Mouse (Mus musculus) CH12.LX (cell line): ENCODE measurements at regions not wholly inside any gene's neighbourhood (a gene's known extent, or its start where the extent isn't known, plus 50 kb on each side); places are given as distances from the start of the nearest gene placed in this dataset.

Experiments used
- DNase-seq: peaks from one replicate; pipeline ENCODE4 v3.0.0-alpha.2; 2013; ENCODE audit errors: extremely low read depth
- H3K27ac ChIP-seq: 2 replicates; pipeline ENCODE4 v1.5.1; 2012; ENCODE audit warnings: low read depth, mild to moderate bottlenecking, control low read depth, moderate library complexity; ENCODE audit not compliant: insufficient read depth
- H3K27me3 ChIP-seq: replicated peaks from 2 replicates; pipeline ENCODE3; 2012; ENCODE audit warnings: inconsistent platforms
- H3K36me3 ChIP-seq, 2 experiments: replicated peaks in 1 of 2; 2 replicates each; pipeline versions ENCODE3 to v1.6.1; 2012; ENCODE audit warnings: inconsistent platforms in 1 of 2, low read length in 1 of 2, mild to moderate bottlenecking in 1 of 2, mixed read lengths in 1 of 2, moderate library complexity in 1 of 2; ENCODE audit not compliant: control insufficient read depth in 1 of 2, insufficient read depth in 1 of 2
- H3K4me1 ChIP-seq, 2 experiments: 2 replicates each; pipeline ENCODE4 v1.6.1; 2012; ENCODE audit warnings: inconsistent platforms in 1 of 2, moderate library complexity in 1 of 2; ENCODE audit not compliant: insufficient read depth in 2 of 2, control insufficient read depth in 1 of 2
- H3K4me2 ChIP-seq: 2 replicates; pipeline ENCODE4 v1.6.1; 2012; ENCODE audit warnings: low read depth, mild to moderate bottlenecking, control low read depth; ENCODE audit not compliant: poor library complexity, insufficient read depth, severe bottlenecking
- H3K4me3 ChIP-seq, 3 experiments: fragments of 150-350 bp in 1 of 3; sonication (generic) in 1 of 3; replicated peaks in 1 of 3; 2 replicates each; pipeline versions ENCODE3 to v1.5.1; 2011 to 2012; ENCODE audit warnings: low read depth in 2 of 3, low read length in 2 of 3, mild to moderate bottlenecking in 2 of 3, moderate library complexity in 2 of 3, control low read depth in 1 of 3, improper control_type of control experiment in 1 of 3, inconsistent platforms in 1 of 3, mixed read lengths in 1 of 3; ENCODE audit not compliant: poor library complexity in 1 of 3
- H3K79me2 ChIP-seq: replicated peaks from 2 replicates; pipeline ENCODE4 v1.6.1; 2012; ENCODE audit warnings: mild to moderate bottlenecking, moderate library complexity; ENCODE audit not compliant: control insufficient read depth, poor library complexity, insufficient read depth, severe bottlenecking; ENCODE audit errors: extremely low read depth
- H3K9ac ChIP-seq: 2 replicates; pipeline ENCODE4 v1.6.1; 2012; ENCODE audit warnings: low read depth, mild to moderate bottlenecking, control low read depth, moderate library complexity; ENCODE audit not compliant: insufficient read depth
- H3K9me3 ChIP-seq: replicated peaks from 2 replicates; pipeline ENCODE3; 2012; ENCODE audit warnings: low read length, inconsistent platforms, mixed read lengths
- CHD2 ChIP-seq: IDR thresholded peaks from 2 replicates; pipeline ENCODE4 v1.6.1; 2011; ENCODE audit warnings: low read length, improper control_type of control experiment
- E2F4 ChIP-seq: IDR thresholded peaks from 2 replicates; pipeline ENCODE4 v1.6.1; 2011; ENCODE audit warnings: low read depth, low read length, improper control_type of control experiment; ENCODE audit not compliant: insufficient replicate concordance
- ELF1 ChIP-seq: IDR thresholded peaks from 2 replicates; pipeline ENCODE4 v1.6.1; 2014; ENCODE audit warnings: low read depth, mild to moderate bottlenecking, inconsistent platforms, low read length, improper control_type of control experiment
- EP300 ChIP-seq: IDR thresholded peaks from 2 replicates; pipeline ENCODE4 v1.6.1; 2011; ENCODE audit warnings: low read length, improper control_type of control experiment
- HCFC1 ChIP-seq: IDR thresholded peaks from 2 replicates; pipeline ENCODE4 v1.6.1; 2012; ENCODE audit warnings: low read depth, mild to moderate bottlenecking, inconsistent platforms, low read length, improper control_type of control experiment
- JUN ChIP-seq: IDR thresholded peaks from 2 replicates; pipeline ENCODE4 v1.6.1; 2011; ENCODE audit warnings: low read depth, mild to moderate bottlenecking, low read length, improper control_type of control experiment, moderate library complexity; ENCODE audit not compliant: insufficient read depth
- KAT2A ChIP-seq: IDR thresholded peaks from 2 replicates; pipeline ENCODE4 v1.6.1; 2012; ENCODE audit warnings: low read length, improper control_type of control experiment, inconsistent platforms; ENCODE audit not compliant: insufficient replicate concordance
- MAFK ChIP-seq: IDR thresholded peaks from 2 replicates; pipeline ENCODE4 v1.6.1; 2011; ENCODE audit warnings: low read length, improper control_type of control experiment; ENCODE audit not compliant: insufficient replicate concordance
- NRF1 ChIP-seq: IDR thresholded peaks from 2 replicates; pipeline ENCODE4 v1.6.1; 2014; ENCODE audit warnings: low read depth, mild to moderate bottlenecking, inconsistent platforms, low read length, improper control_type of control experiment, moderate library complexity
- PAX5 ChIP-seq: IDR thresholded peaks from 2 replicates; pipeline ENCODE4 v1.6.1; 2012; ENCODE audit warnings: low read length, inconsistent platforms, mixed read lengths
- POLR2AphosphoS2 ChIP-seq: IDR thresholded peaks from 2 replicates; pipeline ENCODE4 v1.6.1; 2011; ENCODE audit warnings: low read depth, low read length, improper control_type of control experiment
- RCOR1 ChIP-seq: conservative IDR thresholded peaks from 2 replicates; pipeline ENCODE4 v1.6.1; 2012; ENCODE audit warnings: low read depth, mild to moderate bottlenecking, inconsistent platforms, low read length, improper control_type of control experiment
- SIN3A ChIP-seq: IDR thresholded peaks from 2 replicates; pipeline ENCODE4 v1.6.1; 2012; ENCODE audit warnings: low read length, improper control_type of control experiment, inconsistent platforms
- SMC3 ChIP-seq: IDR thresholded peaks from 2 replicates; pipeline ENCODE4 v1.6.1; 2011; ENCODE audit warnings: low read depth, low read length, improper control_type of control experiment
- TCF12 ChIP-seq: IDR thresholded peaks from 2 replicates; pipeline ENCODE4 v1.6.1; 2014; ENCODE audit warnings: low read depth, mild to moderate bottlenecking, inconsistent platforms, low read length, improper control_type of control experiment
- UBTF ChIP-seq: IDR thresholded peaks from 2 replicates; pipeline ENCODE4 v1.6.1; 2012; ENCODE audit warnings: low read depth, mild to moderate bottlenecking, inconsistent platforms, low read length, improper control_type of control experiment, moderate library complexity
- USF1 ChIP-seq: IDR thresholded peaks from 2 replicates; pipeline ENCODE4 v1.6.1; 2014; ENCODE audit warnings: low read depth, mild to moderate bottlenecking, inconsistent platforms, low read length, improper control_type of control experiment
- USF2 ChIP-seq: conservative IDR thresholded peaks from 2 replicates; pipeline ENCODE4 v1.6.1; 2011; ENCODE audit warnings: low read depth, low read length, improper control_type of control experiment
- ZC3H11A ChIP-seq: IDR thresholded peaks from 2 replicates; pipeline ENCODE4 v1.6.1; 2012; ENCODE audit warnings: low read depth, mild to moderate bottlenecking, inconsistent platforms, low read length, improper control_type of control experiment
- ZKSCAN1 ChIP-seq: IDR thresholded peaks from 2 replicates; pipeline ENCODE4 v1.6.1; 2012; ENCODE audit warnings: low read depth, inconsistent platforms, low read length, improper control_type of control experiment, borderline replicate concordance
- ZMIZ1 ChIP-seq: IDR thresholded peaks from 2 replicates; pipeline ENCODE4 v1.6.1; 2012; ENCODE audit warnings: low read depth, mild to moderate bottlenecking, inconsistent platforms, low read length, improper control_type of control experiment
- dilution Hi-C: fragments of 300-500 bp; cut with MboI; formaldehyde crosslinking; loops from 2 replicates; pipeline ENCODE4 v1.14.3; 2020; ENCODE audit warnings: low sequenced_read_pairs; ENCODE audit not compliant: extremely low pct_unique_long_range_greater_than_20kb, extremely low pct_ligation_motif_present
- in situ Hi-C: fragments of 300-500 bp; cut with MboI; formaldehyde crosslinking; loops from 3 replicates; pipeline ENCODE4 v1.14.3; 2019; ENCODE audit warnings: low sequenced_read_pairs, low pct_ligation_motif_present, low pct_unique_long_range_greater_than_20kb, mixed read lengths

DNA sequence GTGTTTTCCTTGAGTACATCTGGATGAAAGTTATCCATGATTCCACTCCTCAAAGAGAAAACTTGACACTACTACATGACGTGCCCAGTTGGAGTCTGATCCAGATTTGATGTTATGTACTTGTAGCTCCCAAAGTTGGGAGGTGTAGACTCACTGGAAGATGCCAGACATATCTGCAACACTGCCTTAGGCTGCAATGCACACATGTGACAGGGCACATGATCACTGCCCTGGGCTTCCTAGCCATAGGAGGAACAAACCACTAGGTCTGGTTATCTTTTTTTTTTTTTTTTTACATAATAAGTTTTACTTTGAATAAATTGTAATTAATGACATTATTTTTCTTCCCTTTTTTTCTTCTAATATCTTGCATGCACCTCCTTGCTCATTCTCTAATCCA lies 185.4 kb downstream of the Fam43a start:
- no peak overlapping the region for H3K27ac ChIP-seq
- in situ Hi-C loops = no loop called here
- H3K4me3 ChIP-seq = no peak overlapping the region
- H3K79me2 ChIP-seq = no peaks in the 10 kb centered on the region
- no peak for DNase-seq
- no peak overlapping the region for H3K9ac ChIP-seq
- H3K27me3 ChIP-seq = no peaks in the 10 kb centered on the region
- no peaks in the 10 kb centered on the region for H3K36me3 ChIP-seq
- no peaks in the 10 kb centered on the region for H3K9me3 ChIP-seq
- dilution Hi-C loops = no loop called here
- no peak for TF ChIP-seq NRF1
- no peak for TF ChIP-seq EP300
- no peak for TF ChIP-seq SIN3A
- no peak for TF ChIP-seq ELF1
- TF ChIP-seq USF2 = no peak
- TF ChIP-seq SMC3 = no peak
- no peak for TF ChIP-seq ZKSCAN1
- no peak for TF ChIP-seq RCOR1
- no peak for TF ChIP-seq JUN
- no peak for TF ChIP-seq UBTF
- TF ChIP-seq KAT2A = no peak
- peaks cover 7 to 28% of the 10 kb centered on the region in 2 experiments; a peak in 3 of 4 replicates for H3K4me1 ChIP-seq
- H3K4me2 ChIP-seq = no peak overlapping the region

DNA sequence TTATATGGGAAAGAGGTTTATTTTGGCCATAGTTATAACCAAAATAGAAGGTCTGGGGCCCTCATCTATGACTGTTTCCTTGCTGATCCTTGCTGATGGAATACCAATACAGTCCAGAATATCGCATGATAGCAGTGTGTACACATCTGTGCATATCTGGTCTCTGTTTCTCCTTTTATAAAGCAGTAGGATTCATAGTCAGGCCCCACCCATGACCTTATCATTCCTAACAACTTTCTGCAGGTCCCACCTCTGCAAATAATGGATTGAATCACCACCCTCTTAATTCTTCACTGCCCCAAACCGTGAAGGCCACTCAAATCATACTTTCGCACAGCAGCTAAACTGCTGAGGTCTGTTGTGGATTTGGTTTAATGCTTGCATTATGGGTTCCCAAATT lies 186.5 kb downstream of the Fam43a start:
- no peak for DNase-seq
- in situ Hi-C loops = no loop called here

More for the DNA sequence above, 186.5 kb downstream of the Fam43a start:
- Histone ChIP-seq H3K4me1 (peaks cover 7 to 30% of the 10 kb centered on the region in 2 experiments; a peak in 3 of 4 replicates), H3K9ac (no peak overlapping the region), H3K4me3 (no peak overlapping the region), H3K36me3 (no peaks in the 10 kb centered on the region), H3K4me2 (no peak overlapping the region), H3K9me3 (no peaks in the 10 kb centered on the region), H3K79me2 (no peaks in the 10 kb centered on the region), H3K27ac (no peak overlapping the region), H3K27me3 (no peaks in the 10 kb centered on the region)
- TF ChIP-seq JUN = no peak
- TF ChIP-seq KAT2A = no peak
- no peak for TF ChIP-seq SMC3
- TF ChIP-seq RCOR1 = no peak
- TF ChIP-seq MAFK = no peak
- TF ChIP-seq E2F4 = no peak
- TF ChIP-seq CHD2 = no peak
- TF ChIP-seq HCFC1 = no peak
- no peak for TF ChIP-seq TCF12
- no peak for TF ChIP-seq UBTF
- TF ChIP-seq POLR2AphosphoS2 = no peak
- TF ChIP-seq USF1 = no peak
- TF ChIP-seq PAX5 = no peak
- no peak for TF ChIP-seq ZC3H11A
- no peak for TF ChIP-seq ZMIZ1
- dilution Hi-C loops = no loop called here
